Mouse (Mus musculus) heart, postnatal 0 days (tissue): ENCODE measurements around the gene Hrh2. TPM values are rescaled to one million over a fixed set of nuclear protein-coding genes. Genes with fewer than 3 reads are reported as not detected.

Source experiments
- ATAC-seq: fragments of 200-750 bp; cut with Nextera tagmentation; 2 replicates; pipeline ENCODE4 v1.8.0; 2017; ENCODE audit warnings: low read depth, moderate number of reproducible peaks, moderate library complexity; ENCODE audit not compliant: insufficient read depth
- DNase-seq: peaks from one replicate; pipeline ENCODE4 v3.0.0-alpha.2; 2016; ENCODE audit warnings: low spot score
- H3K27ac ChIP-seq: fragments of 300-500 bp; sonication (generic); 2 replicates; pipeline ENCODE4 v1.5.1; 2014; ENCODE audit warnings: low read depth, mild to moderate bottlenecking
- H3K27me3 ChIP-seq: fragments of 300-500 bp; sonication (generic); 2 replicates; pipeline ENCODE4 v1.6.1; 2014; ENCODE audit warnings: low read length, mixed read lengths; ENCODE audit not compliant: control insufficient read depth, insufficient read depth
- H3K36me3 ChIP-seq: fragments of 300-500 bp; sonication (generic); replicated peaks from 2 replicates; pipeline ENCODE4 v1.6.1; 2014; ENCODE audit warnings: low read length, mixed read lengths; ENCODE audit not compliant: control insufficient read depth, insufficient read depth
- H3K4me1 ChIP-seq: fragments of 300-500 bp; sonication (generic); 2 replicates; pipeline ENCODE4 v1.6.1; 2014; ENCODE audit warnings: antibody characterized with exemption; ENCODE audit not compliant: control insufficient read depth, insufficient read depth
- H3K4me2 ChIP-seq: fragments of 300-500 bp; sonication (generic); 2 replicates; pipeline ENCODE4 v1.6.1; 2014; ENCODE audit warnings: low read depth, mild to moderate bottlenecking, low read length, moderate library complexity
- H3K4me3 ChIP-seq: fragments of 300-500 bp; sonication (generic); 2 replicates; pipeline ENCODE4 v1.5.1; 2014; ENCODE audit warnings: low read depth, low read length
- H3K9ac ChIP-seq: fragments of 300-500 bp; sonication (generic); replicated peaks from 2 replicates; pipeline ENCODE4 v1.6.1; 2014; ENCODE audit warnings: low read depth, low read length, mixed read lengths
- H3K9me3 ChIP-seq: fragments of 300-500 bp; sonication (generic); replicated peaks from 2 replicates; pipeline ENCODE4 v1.6.1; 2016; ENCODE audit warnings: low read length; ENCODE audit not compliant: control insufficient read depth
- CTCF ChIP-seq: IDR thresholded peaks from 2 replicates; pipeline ENCODE4 v1.5.1; 2016; ENCODE audit warnings: antibody characterized with exemption, control low read depth, low read depth
- EP300 ChIP-seq: IDR thresholded peaks from 2 replicates; pipeline ENCODE4 v1.6.1; 2016; ENCODE audit warnings: antibody characterized with exemption, low read depth
- WGBS: fragments of 180-500 bp; shearing (Covaris S2); extraction: QIAGEN DNeasy Blood & Tissue Kit; methylation state at CpG from one replicate; pipeline ENCODE4 v1.1.7; 2014; 5-methylcytosine and 5-hydroxymethylcytosine counted together
- polyA plus RNA-seq: library from polyadenylated mRNA; unstranded; fragments of >200 nt; fragmentation: Nextera tagmentation; extraction: Ambion mirVana; gene quantifications from 2 replicates; pipeline ENCODE4 v1.2.1, GENCODE M21; 2015
- total RNA-seq: library from RNA; depleted of rRNA; stranded (reverse); fragments of >200 nt; gene quantifications from 2 replicates; pipeline ENCODE4 v1.2.3, GENCODE M21; 2014; ENCODE audit warnings: low replicate concordance

Hrh2 gene
- total and polyA plus RNA-seq, 2 experiments from 2014 or later = 0.07 TPM; not detected in 1

DNA sequence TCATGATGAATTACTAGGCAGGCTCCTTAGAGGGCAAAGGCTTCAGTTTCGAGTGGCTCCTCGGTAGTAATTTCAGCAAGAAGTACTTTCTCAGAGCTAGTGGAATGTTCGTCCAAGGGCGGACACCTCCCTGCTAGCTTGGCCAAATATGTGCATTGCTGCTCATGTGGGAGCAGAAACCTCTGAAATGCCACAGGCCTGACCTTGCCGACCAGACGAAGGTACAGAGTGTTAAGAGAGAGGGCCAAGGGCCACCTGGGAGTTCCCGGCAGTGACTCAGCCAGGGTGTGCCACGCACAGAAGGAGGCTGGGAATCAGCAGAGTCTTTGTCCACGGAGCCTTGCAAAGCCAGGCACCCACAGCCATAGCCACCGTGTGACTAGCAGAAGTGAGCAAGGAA lies 39.9 kb downstream of the Hrh2 start:
- no peak overlapping the region for H3K9ac ChIP-seq
- WGBS = 53% methylated on average over 10 of the region's 10 CpGs
- no peak for DNase-seq
- H3K27ac ChIP-seq = no peak overlapping the region
- H3K36me3 ChIP-seq = no peaks in the 10 kb centered on the region
- ATAC-seq = no peak
- TF ChIP-seq CTCF (no peak), EP300 (no peak)
- H3K4me1 ChIP-seq = no peaks in the 10 kb centered on the region
- H3K4me3 ChIP-seq = no peak overlapping the region
- peaks cover 9% of the 10 kb centered on the region; the same call in 1 of the 2 replicates for H3K27me3 ChIP-seq
- H3K9me3 ChIP-seq = no peaks in the 10 kb centered on the region
- H3K4me2 ChIP-seq = no peak overlapping the region

DNA sequence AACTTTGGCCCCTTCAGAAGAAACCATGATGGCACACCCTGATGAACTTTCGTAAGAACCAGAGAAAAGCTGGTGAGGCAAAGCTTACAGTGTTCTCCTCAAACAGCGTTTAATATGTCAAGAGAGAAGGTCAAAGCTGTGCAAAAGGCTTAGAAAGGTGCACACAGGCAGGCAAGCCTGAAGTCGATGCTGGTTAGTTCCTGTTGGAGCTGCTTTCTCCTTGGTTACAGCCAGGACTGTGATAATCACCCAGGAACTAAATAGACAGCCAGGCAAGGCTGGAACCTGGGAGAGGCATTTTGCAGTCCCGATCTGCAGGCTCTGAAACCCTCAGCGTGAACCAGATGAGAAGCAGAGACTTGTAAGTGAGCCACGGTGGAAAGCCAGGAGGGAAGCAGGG lies 45.6 kb downstream of the Hrh2 start:
- Histone ChIP-seq H3K36me3 (no peaks in the 10 kb centered on the region), H3K4me2 (no peak overlapping the region), H3K27me3 (no peaks in the 10 kb centered on the region), H3K4me1 (peaks cover 11% of the 10 kb centered on the region), H3K27ac (no peak overlapping the region), H3K9ac (no peak overlapping the region), H3K9me3 (no peaks in the 10 kb centered on the region), H3K4me3 (no peak overlapping the region)
- ATAC-seq (no peak), DNase-seq (no peak)
- TF ChIP-seq EP300 (no peak), CTCF (no peak)
- 55% methylated on average over 6 of the region's 6 CpGs for WGBS

DNA sequence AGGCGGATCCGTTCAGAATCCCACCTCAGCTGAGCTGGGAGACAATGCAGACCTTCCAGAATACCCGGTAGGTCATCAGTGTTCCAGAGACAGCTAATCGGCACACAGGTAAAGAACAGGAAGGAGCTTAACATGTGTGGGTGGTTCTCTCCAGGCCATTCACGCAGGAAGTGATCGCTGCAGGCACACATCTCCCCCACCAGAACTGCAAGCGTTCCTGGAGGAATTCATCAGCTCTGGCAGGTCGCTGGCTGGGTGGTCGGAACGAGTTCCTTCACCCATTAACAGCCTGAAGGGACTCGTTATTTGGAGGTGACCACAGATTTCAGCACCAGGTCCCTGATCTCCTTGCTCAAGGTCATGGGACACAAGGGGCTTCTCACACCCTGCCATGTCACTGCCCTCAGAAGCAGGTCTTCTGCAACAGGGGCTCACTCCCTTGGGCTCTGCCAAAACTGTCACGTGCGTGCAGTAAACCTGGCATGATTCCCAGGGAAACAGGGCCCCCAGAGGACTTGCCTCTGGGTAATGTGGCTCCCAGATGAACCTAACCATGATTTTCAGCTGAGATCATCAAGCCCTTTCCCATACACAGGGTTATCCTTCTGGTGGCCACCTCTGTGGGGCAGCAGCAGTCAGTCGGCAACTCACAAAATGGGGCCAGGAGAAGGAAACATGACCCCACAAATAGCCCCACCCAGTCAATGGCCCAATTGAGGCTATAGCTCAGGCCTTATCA lies 46.8 kb downstream of the Hrh2 start:
- no peak overlapping the region for H3K9ac ChIP-seq
- ATAC-seq (peak; percentile 85), DNase-seq (peak; percentile 55)
- no peaks in the 10 kb centered on the region for H3K27me3 ChIP-seq
- H3K4me1 ChIP-seq = peaks cover 11% of the 10 kb centered on the region
- H3K4me3 ChIP-seq = no peak overlapping the region
- WGBS = 21% methylated on average over 14 of the region's 14 CpGs
- TF ChIP-seq CTCF = no peak
- TF ChIP-seq EP300 = no peak
- H3K4me2 ChIP-seq = no peak overlapping the region
- no peaks in the 10 kb centered on the region for H3K36me3 ChIP-seq
- no peaks in the 10 kb centered on the region for H3K9me3 ChIP-seq
- H3K27ac ChIP-seq = no peak overlapping the region

DNA sequence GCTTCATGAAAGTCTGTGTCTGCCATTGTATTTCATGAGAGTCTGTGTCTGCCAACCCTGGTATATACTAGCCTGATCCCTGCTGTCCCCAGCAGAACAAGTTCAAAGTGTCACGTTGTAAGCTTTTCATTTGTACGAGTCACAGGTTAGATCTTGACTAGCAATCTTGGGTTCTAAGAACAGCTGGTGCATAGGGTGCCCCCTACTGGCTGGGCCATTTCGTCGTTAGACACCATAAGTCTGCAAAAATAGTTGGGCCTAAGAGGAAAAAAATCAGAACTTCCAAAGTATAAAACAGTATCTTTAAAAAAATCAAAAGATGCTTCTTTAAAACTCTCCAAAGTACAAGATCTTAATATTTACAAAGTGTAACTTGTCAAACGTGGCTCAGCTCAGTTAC lies 50.5 kb downstream of the Hrh2 start:
- H3K4me3 ChIP-seq = no peak overlapping the region
- 0 out of 2 replicates have a peak, but pooled peaks cover 6% of the 10 kb centered on the region for H3K27me3 ChIP-seq
- TF ChIP-seq CTCF = peak; percentile 33
- no peak for TF ChIP-seq EP300
- ATAC-seq (no peak), DNase-seq (no peak)
- no peaks in the 10 kb centered on the region for H3K36me3 ChIP-seq
- H3K4me1 ChIP-seq = peaks cover 11% of the 10 kb centered on the region
- H3K9me3 ChIP-seq = no peaks in the 10 kb centered on the region
- WGBS = 45% methylated on average over 5 of the region's 5 CpGs
- no peak overlapping the region for H3K27ac ChIP-seq
- H3K4me2 ChIP-seq = no peak overlapping the region
- no peak overlapping the region for H3K9ac ChIP-seq

DNA sequence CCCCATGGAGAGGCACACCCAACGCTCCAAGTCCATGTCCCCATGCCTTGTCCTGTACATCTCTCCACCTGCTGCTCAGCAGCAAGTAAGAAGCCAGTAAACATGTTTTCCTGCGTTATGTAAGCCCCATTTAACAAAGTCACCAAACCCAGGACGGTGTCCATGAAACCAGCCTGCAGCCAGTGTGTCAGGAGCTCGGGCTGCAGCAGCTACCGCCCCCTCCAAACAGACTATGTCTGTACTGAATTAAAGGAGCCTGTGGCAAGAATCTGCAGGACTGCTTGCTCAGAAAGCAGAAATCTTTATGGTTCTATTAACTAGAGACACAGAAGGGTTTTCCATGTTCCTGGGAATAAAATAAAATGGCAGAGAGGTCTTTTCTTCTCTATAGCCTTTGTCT lies 53.3 kb downstream of the Hrh2 start:
- 70% methylated on average over 5 of the region's 5 CpGs for WGBS

More for the DNA sequence above, 53.3 kb downstream of the Hrh2 start:
- 0 out of 2 replicates have a peak, but pooled peaks cover 6% of the 10 kb centered on the region for H3K27me3 ChIP-seq
- ATAC-seq (no peak), DNase-seq (no peak)
- H3K4me3 ChIP-seq = no peak overlapping the region
- no peak for TF ChIP-seq CTCF
- TF ChIP-seq EP300 = no peak
- H3K9ac ChIP-seq = no peak overlapping the region
- no peaks in the 10 kb centered on the region for H3K9me3 ChIP-seq
- no peak overlapping the region for H3K4me2 ChIP-seq
- H3K4me1 ChIP-seq = 0 out of 2 replicates have a peak, but pooled peaks cover 2% of the 10 kb centered on the region
- H3K27ac ChIP-seq = no peak overlapping the region
- no peaks in the 10 kb centered on the region for H3K36me3 ChIP-seq
